Mouse (Mus musculus): ENCODE results near the gene Klhdc7b.

- TF ChIP-seq CTCF (IDR thresholded peaks at IDR 0.05; ENCODE audit: control insufficient read depth, insufficient read depth, insufficient replicate concordance, low read depth, low read length) (no peak), POLR2A (IDR thresholded peaks at IDR 0.05; ENCODE audit: control insufficient read depth, low read depth, low read length) (no peak)
Observed at GRCm38 (mm10) chr15:89387127-89387526, 2.4 kb downstream of the Klhdc7b start.

Measured in testis, adult 2 months (tissue).